Mouse (Mus musculus) cerebral cortex, adult 2 months (tissue): Measurements from ENCODE around the gene Camkk1.

Source experiments
- WGBS: fragments of 180-500 bp; shearing (Covaris S2); methylation state at CpG from one replicate; pipeline ENCODE4 v1.1.7; 2018; 5-methylcytosine and 5-hydroxymethylcytosine counted together

Camkk1 gene

GRCm38 (mm10) chr11:73018471-73019146 is at the start of gene Camkk1:
Gene Camkk1 (plus strand): TSS chr11:73019008.
- under 1% methylated on average over 55 of the region's 57 CpGs for WGBS

GRCm38 (mm10) chr11:72974995-72975503 is 43.8 kb upstream of the Camkk1 start:
- WGBS, result 84% methylated on average over 13 of the region's 13 CpGs

- WGBS, result 91% methylated on average over 9 of the region's 9 CpGs
These were observed 36.3 kb upstream of the Camkk1 start for GRCm38 (mm10) chr11:72982516-72982915.

DNA sequence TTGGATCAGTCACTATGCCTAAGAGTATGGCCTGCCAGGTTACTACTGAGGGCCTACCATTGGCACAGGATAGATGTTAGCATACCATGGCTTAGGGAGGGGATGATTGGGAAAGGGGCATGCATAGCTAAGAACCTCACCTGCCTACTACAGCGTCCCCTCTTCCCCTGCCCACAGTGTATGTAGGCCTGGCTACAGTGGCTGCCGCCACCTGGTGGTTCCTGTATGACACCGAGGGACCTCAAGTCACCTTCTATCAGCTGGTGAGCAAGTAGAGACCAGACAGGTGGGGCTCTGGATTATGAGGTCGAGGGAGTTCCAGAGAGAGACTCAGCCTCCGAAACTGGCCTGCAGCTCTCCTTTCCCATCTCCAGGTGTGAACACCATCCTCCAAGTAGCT is 35.5 kb upstream of the Camkk1 start:
- WGBS, result 66% methylated on average over 5 of the region's 5 CpGs

GRCm38 (mm10) chr11:72986745-72987144 is 32.1 kb upstream of the Camkk1 start:
- WGBS, result 85% methylated on average over 5 of the region's 5 CpGs

DNA sequence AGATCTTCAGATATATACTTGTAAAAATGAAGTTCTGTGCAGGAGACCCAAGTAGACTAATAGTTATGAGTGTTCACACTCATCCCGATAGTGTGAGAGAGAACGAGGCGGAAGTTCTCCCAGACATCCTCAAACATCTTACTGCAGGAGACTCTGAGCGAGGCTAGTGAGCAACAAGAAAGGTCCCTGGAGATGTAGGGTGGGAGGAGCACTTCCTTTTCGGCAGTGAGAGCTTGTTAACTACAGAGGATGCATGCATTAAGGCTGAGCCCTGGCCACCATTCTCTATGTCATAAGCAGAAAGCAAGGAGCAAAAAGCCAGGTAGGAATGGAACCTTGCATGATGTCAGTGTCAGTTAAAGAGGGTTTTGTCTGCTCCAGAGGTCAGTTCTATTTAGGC is 31.6 kb upstream of the Camkk1 start:
- WGBS, result 70% methylated on average over 5 of the region's 5 CpGs

- WGBS, result 72% methylated on average over 5 of the region's 5 CpGs
These were observed 31.0 kb upstream of the Camkk1 start for GRCm38 (mm10) chr11:72987807-72988206.

DNA sequence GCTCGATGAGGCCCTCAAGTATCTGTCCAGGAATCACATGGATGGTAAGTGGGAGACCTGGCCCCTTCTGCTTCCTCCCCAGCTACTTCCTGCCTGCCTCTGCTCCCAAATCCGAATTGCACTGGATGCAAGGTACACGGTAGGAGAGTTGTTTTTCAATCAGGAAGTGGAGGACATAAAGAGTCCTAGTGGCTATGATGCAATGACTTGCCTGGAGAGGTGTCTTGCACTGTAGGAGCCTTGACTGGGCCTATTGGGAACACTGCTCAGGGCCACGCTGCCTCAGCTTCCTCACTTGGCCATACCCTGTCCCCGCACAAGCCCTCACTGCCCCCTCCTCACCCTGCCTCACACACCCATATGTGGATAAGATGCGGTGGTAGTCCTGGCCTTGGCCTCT is 29.8 kb upstream of the Camkk1 start:
- WGBS, result 92% methylated on average over 6 of the region's 6 CpGs

DNA sequence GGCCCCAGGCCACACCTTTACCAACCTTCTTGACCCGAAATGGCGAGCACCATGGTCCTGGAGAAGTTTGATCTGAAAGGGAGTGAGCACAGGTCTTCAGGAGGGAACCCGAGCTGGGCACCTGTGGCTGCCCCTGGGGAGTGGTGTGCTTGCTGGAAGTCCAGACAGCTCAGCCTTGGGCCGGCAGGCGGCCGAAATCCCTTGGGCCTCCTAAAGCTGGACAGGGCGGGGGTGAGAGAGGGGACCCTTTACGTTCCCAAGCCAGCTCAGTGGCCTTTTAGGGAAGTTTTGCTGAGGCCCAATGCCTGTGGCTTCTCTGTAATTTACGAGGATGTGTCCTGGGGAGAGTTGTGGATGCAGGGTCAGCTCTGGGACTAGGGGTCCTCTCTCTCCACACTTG is 28.1 kb upstream of the Camkk1 start:
- 95% methylated on average over 9 of the region's 9 CpGs for WGBS

GRCm38 (mm10) chr11:72991961-72992360 is 26.8 kb upstream of the Camkk1 start:
- WGBS, result 79% methylated on average over 9 of the region's 9 CpGs

GRCm38 (mm10) chr11:72996346-72996745 is 22.5 kb upstream of the Camkk1 start:
- 77% methylated on average over 6 of the region's 6 CpGs for WGBS

GRCm38 (mm10) chr11:72996781-72997180 is 22.0 kb upstream of the Camkk1 start:
- WGBS, result 91% methylated on average over 2 of the region's 2 CpGs

- 90% methylated on average over 13 of the region's 13 CpGs for WGBS
These were observed 21.1 kb upstream of the Camkk1 start for GRCm38 (mm10) chr11:72997529-72998326.

- 52% methylated on average over 8 of the region's 8 CpGs for WGBS
These were observed 20.0 kb upstream of the Camkk1 start, which contains the start of gene P2rx1 for GRCm38 (mm10) chr11:72998771-72999170. Gene P2rx1 (plus strand): TSS chr11:72999103.

- WGBS, result 26% methylated on average over 6 of the region's 6 CpGs
These were observed 17.8 kb upstream of the Camkk1 start for GRCm38 (mm10) chr11:73001029-73001428.

- 37% methylated on average over 2 of the region's 2 CpGs for WGBS
These were observed 12.4 kb upstream of the Camkk1 start for GRCm38 (mm10) chr11:73006377-73006776.

DNA sequence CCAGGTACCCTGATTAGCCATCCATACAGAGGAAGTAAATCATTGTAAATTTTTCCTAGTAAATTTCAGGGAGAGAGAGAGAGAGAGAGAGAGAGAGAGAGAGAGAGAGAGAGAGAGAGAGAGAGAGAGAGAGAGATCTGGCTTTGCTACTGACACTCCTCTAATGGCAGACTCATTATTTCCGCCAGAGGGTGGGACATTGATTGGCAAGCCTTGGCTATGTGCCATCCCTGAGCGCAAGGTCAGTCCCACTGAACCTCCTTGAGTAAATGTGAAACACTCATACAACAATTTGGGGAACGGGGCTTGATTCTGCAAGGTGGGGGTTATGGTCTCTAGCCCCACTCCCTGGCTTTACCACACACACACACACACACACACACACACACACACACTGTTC is 11.7 kb upstream of the Camkk1 start:
- 34% methylated on average over 3 of the region's 3 CpGs for WGBS

- WGBS, result 68% methylated on average over 11 of the region's 11 CpGs
These were observed 10.9 kb upstream of the Camkk1 start for GRCm38 (mm10) chr11:73007698-73008481.

GRCm38 (mm10) chr11:73008826-73009225 is 10.0 kb upstream of the Camkk1 start:
- 77% methylated on average over 2 of the region's 2 CpGs for WGBS

- whole genome bisulfite sequencing, result 55% methylated on average over 13 of the region's 13 CpGs
These were observed 9.1 kb upstream of the Camkk1 start for GRCm38 (mm10) chr11:73009531-73010274.

GRCm38 (mm10) chr11:73013981-73014380 is 4.8 kb upstream of the Camkk1 start:
- 87% methylated on average over 5 of the region's 5 CpGs for WGBS
